Mouse (Mus musculus): Measurements from ENCODE around the gene Atp6v0a1. TPM values are rescaled to one million over a fixed set of nuclear protein-coding genes. Genes with fewer than 3 reads are reported as not detected.

Gene Atp6v0a1
- polyA plus RNA-seq (2012; rRNA removed): 46.3 and 53.1 TPM in 2 replicates

DNA sequence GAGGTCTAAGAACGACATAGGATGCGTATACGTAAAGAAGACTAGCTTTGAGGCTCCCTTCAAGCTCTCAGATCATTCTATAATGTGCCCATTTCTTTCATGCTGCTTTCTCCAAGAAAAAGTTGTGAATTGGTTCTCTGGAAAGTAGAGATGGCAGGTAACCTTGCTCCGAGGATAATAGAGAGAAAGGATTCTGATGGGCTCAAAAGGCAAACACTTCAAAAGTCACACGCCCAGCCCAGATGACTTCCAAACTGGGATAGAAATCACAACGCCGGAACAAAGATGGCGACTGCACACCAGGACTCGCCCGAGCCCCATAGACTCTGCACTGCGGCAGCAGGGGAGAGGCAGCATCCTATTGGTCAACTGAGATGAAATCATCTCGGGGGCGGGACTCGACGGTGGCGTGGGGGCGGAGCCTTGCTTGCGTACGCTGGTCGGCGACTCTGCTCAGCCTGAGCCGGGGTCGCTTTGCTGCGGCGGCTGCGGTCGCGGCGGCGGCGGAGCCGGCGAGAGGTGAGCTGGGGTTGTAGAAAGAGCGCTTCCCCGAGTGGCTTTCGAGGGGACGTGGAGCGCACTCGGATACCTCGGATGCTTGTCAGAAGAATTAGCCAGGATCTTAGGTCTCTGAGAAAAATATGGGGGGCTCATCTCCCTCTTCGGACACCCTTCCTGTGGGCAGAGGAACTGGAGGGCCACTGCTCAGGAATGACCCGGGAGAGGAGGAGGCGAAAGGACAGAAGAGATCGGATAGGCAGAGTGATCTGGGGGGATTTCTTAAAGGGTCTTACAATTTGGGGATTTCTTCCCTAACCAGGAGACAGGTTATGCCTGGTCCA lies at the start of gene Atp6v0a1:
Gene Atp6v0a1, plus strand, starts transcription at position 407 of the 842 bp plus-strand sequence.

DNA sequence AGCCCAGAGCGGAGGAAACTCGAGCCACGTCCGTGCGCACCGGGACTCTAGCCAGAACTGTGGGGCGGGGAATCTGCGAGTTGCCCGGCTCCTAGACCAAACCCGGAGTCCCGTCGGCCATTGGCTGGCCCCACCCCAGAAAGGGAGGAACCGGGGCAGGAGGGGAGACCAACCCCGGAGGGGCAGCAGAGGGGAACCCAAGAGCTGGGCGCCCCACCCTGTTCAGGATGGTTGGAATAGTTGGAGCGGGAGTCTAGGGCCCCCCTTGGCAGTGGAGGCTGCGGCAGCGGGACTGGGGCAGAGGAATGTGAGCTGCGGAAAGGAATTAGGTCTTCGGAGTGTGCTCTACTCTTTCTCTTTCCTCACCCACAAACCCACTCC lies 38.7 kb upstream of the Atp6v0a1 start, which contains the start of gene Cavin1:
Gene Cavin1, minus strand, starts transcription at position 331 of the 381 bp plus-strand sequence.

DNA sequence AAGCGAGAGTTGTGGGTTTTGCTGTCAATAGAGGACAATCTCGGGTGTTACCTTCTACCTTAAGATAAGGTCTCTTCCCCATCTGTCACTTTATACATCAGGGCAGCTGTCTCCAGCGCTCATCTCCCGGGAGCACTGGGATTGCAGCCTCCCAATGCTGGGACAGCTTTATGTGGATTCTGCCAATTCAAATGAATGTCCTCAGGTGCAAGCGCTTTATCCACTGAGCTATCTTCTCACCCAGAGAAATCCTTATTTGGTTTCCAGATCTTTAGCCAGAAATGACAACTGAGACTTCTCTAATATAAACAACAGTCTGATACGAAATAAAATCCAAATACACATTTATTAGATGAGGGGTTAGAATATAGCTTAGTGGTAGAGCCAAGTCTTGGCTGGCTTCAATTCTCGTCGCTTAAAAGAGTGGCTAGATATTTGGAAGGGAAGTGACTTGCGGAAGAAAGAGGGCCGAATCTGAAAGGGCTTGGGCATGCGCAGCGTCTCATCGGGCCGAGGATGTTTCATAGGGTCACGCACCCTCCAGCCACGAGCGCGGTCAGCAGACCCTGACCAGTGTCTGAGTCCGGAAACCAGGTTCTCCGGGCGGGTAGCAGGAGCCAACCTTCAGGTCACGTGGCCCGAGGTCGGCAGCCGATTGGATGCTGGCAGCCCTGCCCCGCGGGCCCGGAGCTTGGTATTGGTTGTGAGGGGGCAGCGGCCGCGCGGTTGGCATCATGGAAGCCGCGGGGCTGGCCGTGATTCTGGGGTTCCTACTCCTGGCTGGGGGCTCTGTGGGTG lies 60.3 kb downstream of the Atp6v0a1 start, which contains the start of gene Naglu:
Gene Naglu, plus strand, starts transcription at position 622 of the 798 bp plus-strand sequence.

DNA sequence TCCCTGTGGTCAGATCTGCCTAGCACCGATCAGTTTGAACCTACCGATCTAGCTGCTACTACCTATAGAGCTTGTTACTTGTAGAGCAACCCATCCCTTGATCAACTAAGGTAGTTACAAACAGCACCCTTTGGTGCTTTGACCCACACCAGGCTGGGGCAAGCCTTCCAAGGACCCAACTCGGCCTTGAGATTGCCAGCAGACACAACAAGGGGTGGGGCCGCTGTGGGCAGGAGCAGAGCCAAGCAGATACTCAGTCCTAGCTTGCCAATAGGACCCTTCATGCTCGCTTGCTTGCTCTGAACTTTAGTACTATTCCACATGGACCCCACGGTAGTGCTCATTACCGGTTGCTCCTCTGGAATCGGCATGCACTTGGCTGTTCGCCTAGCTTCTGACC lies 68.9 kb downstream of the Atp6v0a1 start, which contains the start of gene Hsd17b1:
Gene Hsd17b1, plus strand, starts transcription at position 291 of the 400 bp plus-strand sequence.

DNA sequence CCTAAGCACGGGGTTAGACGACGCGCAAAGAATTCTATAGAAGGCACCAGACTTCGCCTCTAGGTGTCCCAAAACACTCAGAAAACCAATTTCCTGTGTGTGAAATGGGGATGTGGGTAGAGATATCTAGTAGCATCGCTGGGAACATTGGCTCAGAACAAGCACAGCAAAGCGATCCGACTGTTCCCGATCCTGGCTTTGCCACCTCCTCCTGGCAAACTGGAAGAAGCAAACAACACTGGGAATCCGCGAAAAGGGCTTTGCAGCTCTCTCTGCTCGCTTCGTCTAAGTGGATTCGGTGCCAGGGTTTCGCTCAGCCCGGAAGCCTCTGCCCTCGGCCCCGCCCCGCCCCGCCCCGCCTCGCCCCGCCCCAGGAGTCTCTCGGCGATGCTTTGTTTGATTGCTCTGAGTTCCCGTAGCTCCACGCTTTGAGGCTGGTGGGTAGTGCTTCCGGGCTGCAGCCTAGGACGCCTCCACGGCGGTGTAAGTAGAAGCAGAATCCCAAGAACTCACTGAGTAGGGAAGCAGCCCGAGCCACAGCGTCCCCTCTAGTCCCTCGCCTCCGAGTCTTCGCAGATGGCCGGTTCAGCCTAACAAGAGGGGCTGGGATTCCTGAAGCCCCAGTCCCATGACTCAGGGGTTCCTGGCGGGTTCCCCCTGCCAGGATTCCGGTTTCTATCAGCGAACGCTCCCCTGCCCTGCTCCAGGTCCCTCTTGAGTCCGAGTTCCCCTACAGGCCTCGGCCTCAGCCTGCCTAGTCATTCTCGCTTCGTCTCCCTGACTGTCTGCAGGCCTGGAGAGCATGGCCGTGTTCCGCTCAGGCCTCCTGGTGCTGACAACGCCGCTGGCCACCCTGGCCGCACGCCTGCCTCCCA lies 73.2 kb downstream of the Atp6v0a1 start, which contains the start of gene Coasy:
Gene Coasy, plus strand, starts transcription at position 358 of the 875 bp plus-strand sequence.

DNA sequence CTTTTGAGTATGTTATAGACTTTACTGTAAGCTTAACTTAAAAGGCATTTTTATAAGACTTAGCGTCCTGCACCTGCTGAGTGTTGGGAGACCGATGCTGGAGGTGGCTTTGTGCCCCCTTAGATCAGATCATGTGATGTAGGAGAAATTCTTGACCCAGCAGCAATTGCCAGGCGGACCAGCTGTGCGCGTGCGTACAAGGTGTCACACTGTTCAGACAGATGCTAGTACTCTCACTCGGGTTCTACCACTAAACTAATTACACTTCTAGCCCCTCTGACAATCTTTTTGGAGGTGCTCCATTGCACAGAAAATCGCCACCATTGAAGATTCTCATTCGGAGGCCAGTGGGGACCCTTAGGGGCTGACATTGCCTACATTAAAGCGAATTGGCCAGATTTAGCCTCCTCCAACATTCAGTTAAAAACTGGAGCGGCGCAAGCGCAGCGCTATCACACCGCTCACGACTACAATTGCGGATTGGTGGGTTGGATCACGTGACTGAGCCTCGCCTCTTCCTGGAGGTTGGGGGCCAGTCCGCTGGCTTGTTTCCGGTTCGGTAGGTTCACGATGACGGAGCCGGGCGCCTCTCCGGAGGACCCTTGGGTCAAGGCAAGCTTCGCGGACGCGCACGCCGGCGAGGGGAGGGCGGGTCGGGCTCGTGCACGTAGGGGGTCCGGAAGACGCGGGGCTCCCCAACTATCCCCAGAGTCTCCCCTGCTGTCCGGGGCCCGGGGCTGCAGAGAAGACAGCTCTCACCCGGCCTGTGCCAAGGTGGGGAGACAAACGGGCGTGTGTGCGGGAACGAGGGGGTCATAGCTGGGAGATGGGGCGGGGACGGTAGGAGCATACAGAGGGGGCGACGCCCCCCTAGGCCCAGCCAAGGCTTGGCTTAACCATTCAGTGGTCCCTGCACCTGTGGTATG lies 77.8 kb downstream of the Atp6v0a1 start, which contains the start of gene Mlx:
Gene Mlx, plus strand, starts transcription at position 522 of the 926 bp plus-strand sequence.

DNA sequence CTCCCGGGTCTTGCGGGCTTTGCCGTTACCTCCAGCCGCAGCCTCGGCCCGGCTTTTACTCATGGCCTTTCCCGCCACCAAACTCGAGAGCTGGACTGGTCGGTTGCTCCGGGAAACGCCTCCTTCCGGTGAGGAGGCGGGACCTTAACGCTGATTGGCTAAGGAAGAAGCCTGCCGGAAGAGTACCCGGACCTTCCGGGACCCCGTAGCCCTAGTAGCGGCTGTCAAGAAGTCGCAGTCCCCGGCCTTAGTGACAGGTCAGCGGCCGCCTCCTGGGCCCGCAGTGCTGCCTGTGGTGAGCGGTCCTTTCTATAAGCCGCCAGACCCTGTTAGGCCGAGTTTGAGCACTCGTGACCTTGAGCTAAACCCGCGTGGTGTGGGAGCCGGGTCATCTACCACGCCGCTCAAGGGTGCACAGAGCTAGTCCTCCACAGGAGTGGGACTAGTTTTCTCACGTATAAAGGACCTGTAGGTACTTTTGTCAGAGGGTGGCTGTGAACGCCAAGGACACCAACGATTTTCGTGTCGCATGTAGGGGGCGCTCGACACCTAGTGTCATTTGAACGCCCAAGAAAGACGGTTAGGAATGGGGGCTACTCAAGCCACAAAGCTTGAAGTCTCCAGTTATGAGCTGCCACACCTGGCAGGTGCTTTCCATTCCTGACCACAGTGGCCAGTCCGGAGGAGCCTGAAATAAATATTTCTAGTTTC lies 86.2 kb downstream of the Atp6v0a1 start, which contains the start of gene Psmc3ip:
Gene Psmc3ip, minus strand, starts transcription at position 123 of the 711 bp plus-strand sequence.

Other genes with a start within 250 kb of the Atp6v0a1 start
- not detected in 2 replicates for gene Kcnh4, start 249.5 kb upstream of the Atp6v0a1 start, polyA plus RNA-seq (2012; rRNA removed)
- not detected in 2 replicates for gene Hcrt, start 246.5 kb upstream of the Atp6v0a1 start, polyA plus RNA-seq (2012; rRNA removed)
- 5.9 and 6.6 TPM in 2 replicates for gene Ghdc, start 238.5 kb upstream of the Atp6v0a1 start, polyA plus RNA-seq (2012; rRNA removed)
- gene Stat5b, start 158.7 kb upstream of the Atp6v0a1 start, polyA plus RNA-seq (2012; rRNA removed): 7.1 and 7.4 TPM in 2 replicates
- 12.2 and 12.6 TPM in 2 replicates for gene Stat5a, start 150.1 kb upstream of the Atp6v0a1 start, polyA plus RNA-seq (2012; rRNA removed)
- gene Stat3, start 69.9 kb upstream of the Atp6v0a1 start, polyA plus RNA-seq (2012; rRNA removed): 31.8 and 35.5 TPM in 2 replicates
- 51.6 and 78.4 TPM in 2 replicates for gene Cavin1, start 38.6 kb upstream of the Atp6v0a1 start, polyA plus RNA-seq (2012; rRNA removed)
- 19.1 and 22.4 TPM in 2 replicates for gene Naglu, start 60.6 kb downstream of the Atp6v0a1 start, polyA plus RNA-seq (2012; rRNA removed)
- gene Hsd17b1, start 69.0 kb downstream of the Atp6v0a1 start, polyA plus RNA-seq (2012; rRNA removed): 0.17 and 0.28 TPM in 2 replicates
- gene Coasy, start 73.1 kb downstream of the Atp6v0a1 start, polyA plus RNA-seq (2012; rRNA removed): 21.0 and 26.1 TPM in 2 replicates
- 30.3 and 32.5 TPM in 2 replicates for gene Mlx, start 77.8 kb downstream of the Atp6v0a1 start, polyA plus RNA-seq (2012; rRNA removed)
- gene Psmc3ip, start 86.0 kb downstream of the Atp6v0a1 start, polyA plus RNA-seq (2012; rRNA removed): 0.12 and 0.17 TPM in 2 replicates
- gene Retreg3, start 110.4 kb downstream of the Atp6v0a1 start, polyA plus RNA-seq (2012; rRNA removed): 22.6 and 22.7 TPM in 2 replicates
- gene Tubg1, start 110.5 kb downstream of the Atp6v0a1 start, polyA plus RNA-seq (2012; rRNA removed): 8.8 and 9.5 TPM in 2 replicates
- 2.2 and 2.7 TPM in 2 replicates for gene Tubg2, start 146.5 kb downstream of the Atp6v0a1 start, polyA plus RNA-seq (2012; rRNA removed)
- 2.1 and 3.0 TPM in 2 replicates for gene Cntnap1, start 161.1 kb downstream of the Atp6v0a1 start, polyA plus RNA-seq (2012; rRNA removed)
- gene Plekhh3, start 161.9 kb downstream of the Atp6v0a1 start, polyA plus RNA-seq (2012; rRNA removed): 48.6 and 67.7 TPM in 2 replicates
- gene Ccr10, start 166.0 kb downstream of the Atp6v0a1 start, polyA plus RNA-seq (2012; rRNA removed): 0.55 TPM in 1 of 2 replicates, not detected in the other
- 9.5 and 10.8 TPM in 2 replicates for gene Ezh1, start 217.0 kb downstream of the Atp6v0a1 start, polyA plus RNA-seq (2012; rRNA removed)
- gene Ramp2, start 236.6 kb downstream of the Atp6v0a1 start, polyA plus RNA-seq (2012; rRNA removed): 28.0 and 40.4 TPM in 2 replicates
- 72.1 and 77.8 TPM in 2 replicates for gene Vps25, start 244.3 kb downstream of the Atp6v0a1 start, polyA plus RNA-seq (2012; rRNA removed)

All from stomach, adult 2 months (tissue).